Mouse (Mus musculus): ENCODE measurements at regions not wholly inside any gene's neighbourhood (a gene's known extent, or its start where the extent isn't known, plus 50 kb on each side); places are given as distances from the start of the nearest gene placed in this dataset.

- ATAC-seq = peak; percentile 71
Observed at GRCm38 (mm10) chr1:55807028-55807427, 401.3 kb downstream of the Plcl1 start.

DNA sequence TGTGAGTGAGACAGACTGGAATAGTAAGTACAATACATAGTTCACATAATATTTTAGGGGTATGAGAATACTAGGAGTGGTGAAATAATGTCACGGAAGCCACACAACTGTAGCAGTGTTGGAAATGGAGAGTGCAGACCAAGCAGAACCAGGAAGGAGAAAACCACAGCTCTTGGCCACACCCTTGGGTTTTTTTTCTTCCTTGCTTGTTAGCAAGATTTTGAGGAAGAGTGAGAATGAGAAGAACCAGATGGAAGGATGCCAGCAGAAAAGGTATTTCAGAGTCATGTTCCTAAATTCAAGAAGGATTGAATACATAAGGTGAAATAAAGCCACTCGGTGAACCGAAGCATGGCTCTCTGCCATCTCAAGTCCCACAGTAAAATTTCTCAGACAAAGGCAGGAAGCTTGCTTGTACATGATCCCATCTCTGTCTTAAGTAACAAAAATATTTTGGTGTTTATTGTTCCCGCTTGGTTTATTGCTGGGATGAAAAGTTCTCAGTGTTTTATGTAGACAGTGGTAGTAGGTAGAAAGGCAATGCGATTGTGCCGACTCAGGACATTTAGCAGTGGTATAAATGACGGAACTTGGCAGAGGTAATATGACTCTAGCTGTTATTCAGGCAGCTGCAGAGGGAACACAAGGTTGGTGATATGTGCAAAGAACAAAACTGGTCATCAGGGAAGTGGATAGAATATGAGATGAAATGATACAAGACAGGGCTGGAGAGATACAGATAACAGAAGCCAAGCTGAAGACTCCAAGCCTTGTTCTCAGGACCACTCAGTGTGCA is 403.2 kb downstream of the Plcl1 start:
- ATAC-seq = no peak

- peak; percentile 75 for ATAC-seq
Observed at GRCm38 (mm10) chr1:55812486-55812885, 406.8 kb downstream of the Plcl1 start.

DNA sequence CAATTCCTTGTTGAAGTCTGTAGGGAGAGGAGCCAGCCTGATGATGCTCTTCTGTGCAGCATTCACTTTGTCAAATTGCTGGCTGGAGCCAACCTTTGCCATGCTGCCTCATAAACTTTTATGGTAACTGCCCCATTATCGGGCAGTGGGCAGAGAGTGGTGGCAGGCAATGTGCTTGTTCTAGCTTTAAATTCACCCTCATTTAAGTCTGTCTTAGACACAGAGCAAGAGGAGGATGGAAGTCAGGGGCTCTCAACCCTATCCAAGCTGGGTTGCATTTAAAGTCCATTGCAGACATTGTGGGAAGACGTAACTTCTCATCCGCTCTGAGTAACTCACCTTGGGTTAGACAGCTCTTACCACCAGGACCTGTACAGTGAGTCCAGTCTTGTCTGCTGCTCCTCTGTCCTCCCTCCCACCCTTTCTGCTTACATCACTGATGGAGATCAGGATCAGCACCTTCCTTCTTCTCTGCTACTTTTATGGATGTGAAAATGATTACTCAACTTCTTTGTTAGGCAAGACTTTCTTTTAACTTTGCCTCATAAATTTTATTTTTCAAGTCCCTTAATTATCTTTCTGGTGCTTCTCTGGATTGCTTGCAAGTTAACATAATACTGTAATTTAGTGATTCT is 415.3 kb downstream of the Plcl1 start:
- ATAC-seq = no peak

DNA sequence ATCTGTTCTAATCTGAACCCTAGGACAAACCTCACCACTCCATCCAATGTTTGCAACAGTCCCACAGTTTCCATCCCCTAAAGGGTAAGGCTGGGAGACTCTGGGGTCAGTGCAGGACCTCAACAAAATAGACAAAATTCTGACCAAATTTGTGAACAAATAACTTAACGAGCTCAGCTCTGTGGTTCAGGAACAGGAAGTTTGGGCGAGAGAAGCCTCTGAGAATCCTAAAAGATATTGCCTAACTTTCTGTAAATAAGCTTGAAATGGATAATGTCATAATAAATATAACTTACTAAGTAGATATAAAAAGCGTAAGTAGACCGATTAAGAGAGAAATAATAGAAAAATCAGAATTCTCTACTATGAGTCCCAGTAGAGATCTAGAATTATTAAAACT is 416.9 kb downstream of the Plcl1 start:
- no peak for ATAC-seq

DNA sequence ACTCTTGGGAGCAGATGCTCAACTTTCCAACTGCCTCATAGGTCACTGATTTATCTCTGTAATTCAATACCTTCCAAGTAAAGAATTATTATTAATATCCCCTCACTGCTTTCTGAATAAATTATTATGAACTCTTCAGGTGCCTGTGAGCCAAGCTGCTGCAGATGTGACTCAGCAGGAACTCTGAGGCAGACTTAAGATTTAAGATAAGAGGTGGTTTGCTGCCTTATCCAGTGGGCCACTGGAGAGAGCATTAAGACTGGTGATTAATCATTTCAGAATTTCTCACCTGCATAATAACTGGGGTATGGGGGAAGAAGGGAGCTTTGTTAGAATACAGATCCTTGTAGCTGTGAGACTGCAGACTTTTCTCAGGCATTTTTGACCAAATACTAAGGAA is 421.5 kb downstream of the Plcl1 start:
- ATAC-seq = no peak

- no peak for ATAC-seq
Observed at GRCm38 (mm10) chr1:55835281-55835680, 429.6 kb downstream of the Plcl1 start.

DNA sequence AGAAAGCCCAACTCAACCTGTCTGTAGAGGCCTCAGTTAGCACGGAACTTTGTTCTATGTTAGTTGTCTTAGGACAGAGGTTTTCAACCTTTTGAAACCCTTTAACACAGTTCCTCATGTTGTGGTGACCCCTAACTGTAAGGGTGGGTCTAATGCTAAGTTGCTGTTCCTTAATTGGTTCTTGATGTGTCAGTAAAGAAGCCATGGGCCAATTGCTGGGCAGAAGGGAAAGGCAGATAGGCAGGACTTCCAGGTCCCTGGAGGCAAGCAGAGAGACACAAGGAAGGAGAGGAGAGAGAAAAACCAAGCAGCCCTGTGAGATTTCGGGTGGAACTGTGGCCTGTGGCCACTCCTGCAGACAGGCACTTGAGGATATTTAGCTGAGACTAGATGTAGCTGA is 431.0 kb downstream of the Plcl1 start:
- no peak for ATAC-seq

DNA sequence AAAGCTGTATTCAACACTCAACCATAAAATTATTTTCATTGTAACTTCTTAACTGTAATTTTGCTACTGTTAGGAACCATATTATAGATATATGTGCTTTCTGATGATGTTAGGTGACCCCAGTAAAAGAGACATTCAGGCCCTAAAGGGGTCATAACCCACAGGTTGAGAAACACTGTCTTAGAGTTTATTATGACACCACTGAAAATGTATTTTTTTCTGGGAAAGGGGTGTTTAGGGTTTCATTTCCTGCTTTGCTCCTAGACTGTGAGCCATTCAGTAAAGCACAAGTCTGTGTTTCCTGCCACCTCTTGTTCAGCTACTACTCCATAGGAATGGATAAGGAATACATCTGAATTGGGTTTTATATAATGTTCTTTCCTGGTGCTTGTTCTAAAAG is 431.6 kb downstream of the Plcl1 start:
- no peak for ATAC-seq

- peak; percentile 52 for ATAC-seq
Observed at GRCm38 (mm10) chr1:55838168-55838567, 432.4 kb downstream of the Plcl1 start.

GRCm38 (mm10) chr1:55848806-55849205 is 443.1 kb downstream of the Plcl1 start:
- no peak for ATAC-seq

DNA sequence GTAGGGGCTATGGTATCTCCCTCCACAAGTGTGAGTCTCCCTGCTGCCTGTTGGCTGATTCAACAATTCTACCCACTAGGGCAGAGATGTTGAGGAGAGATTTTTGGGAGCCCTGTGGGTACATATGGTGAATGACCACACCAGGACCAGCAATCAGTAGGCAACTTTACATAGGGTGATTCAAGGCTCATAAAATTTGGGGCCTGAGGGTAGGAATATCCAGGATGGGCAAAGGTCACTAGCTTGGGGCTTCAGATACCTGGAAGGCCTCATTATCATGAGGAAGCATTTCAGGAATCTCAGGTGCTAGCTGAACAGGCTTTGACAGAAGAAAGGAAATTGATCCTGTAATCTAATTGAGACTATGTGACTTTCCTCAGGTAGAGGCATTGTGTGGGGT is 446.6 kb downstream of the Plcl1 start:
- no peak for ATAC-seq

DNA sequence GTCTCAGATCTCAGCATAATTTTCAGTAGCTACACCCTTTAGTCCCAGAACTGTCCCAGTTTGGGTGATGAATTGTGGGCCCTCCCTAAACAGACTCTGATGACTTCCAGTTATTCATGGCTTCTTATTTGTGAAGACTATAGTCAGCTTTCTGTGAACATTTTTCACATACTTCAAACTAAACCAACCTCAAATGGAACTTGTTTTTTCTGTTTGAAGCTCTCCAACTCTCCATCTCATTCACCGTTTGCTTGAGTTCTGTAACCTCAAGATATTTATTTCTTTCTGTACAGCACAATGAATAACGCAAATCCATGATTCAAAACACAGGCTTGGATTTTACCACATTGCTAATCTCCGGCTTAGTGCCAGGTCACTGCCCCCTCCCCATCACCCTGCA is 453.4 kb downstream of the Plcl1 start:
- no peak for ATAC-seq

GRCm38 (mm10) chr1:55863113-55863512 is 457.4 kb downstream of the Plcl1 start:
- ATAC-seq = no peak

DNA sequence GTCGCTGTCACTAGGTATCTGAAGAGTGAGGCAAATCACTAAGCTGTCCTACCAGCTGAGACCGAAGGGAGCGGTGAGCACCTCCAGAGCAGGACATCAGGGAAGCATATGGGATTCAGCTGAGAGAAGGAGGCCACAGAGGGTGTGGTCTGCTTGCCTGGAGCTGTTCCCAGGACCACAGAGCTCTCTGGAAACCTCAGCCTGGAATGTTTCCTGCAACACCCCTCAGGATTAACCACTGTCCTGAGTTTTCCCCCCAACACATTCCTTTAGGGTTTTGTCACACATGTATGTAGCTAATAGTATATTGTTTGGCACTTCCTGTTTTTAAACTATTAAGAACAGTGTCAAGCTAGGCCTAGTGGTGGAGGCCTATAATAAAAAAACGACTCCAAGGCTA is 459.6 kb downstream of the Plcl1 start:
- no peak for ATAC-seq

- ATAC-seq = no peak
Observed at GRCm38 (mm10) chr1:55866677-55867076, 461.0 kb downstream of the Plcl1 start.

- ATAC-seq = no peak
Observed at GRCm38 (mm10) chr1:55873583-55873982, 467.9 kb downstream of the Plcl1 start.

- peak; percentile 86 for ATAC-seq
Observed at GRCm38 (mm10) chr1:55874143-55874867, 468.6 kb downstream of the Plcl1 start.

DNA sequence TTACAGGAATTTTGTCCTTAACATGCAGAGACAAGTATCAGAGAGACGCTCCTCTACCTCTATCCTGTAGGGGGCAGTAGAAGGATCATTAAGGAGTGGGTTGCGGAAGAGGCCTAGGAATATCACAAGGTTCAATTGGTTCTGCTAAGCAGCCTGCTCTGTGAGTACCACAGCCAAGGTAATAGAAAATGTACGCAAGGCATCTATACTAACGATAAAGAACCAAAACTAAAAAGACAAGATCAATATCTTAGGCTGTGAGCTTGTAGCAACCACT is 469.1 kb downstream of the Plcl1 start:
- no peak for ATAC-seq

DNA sequence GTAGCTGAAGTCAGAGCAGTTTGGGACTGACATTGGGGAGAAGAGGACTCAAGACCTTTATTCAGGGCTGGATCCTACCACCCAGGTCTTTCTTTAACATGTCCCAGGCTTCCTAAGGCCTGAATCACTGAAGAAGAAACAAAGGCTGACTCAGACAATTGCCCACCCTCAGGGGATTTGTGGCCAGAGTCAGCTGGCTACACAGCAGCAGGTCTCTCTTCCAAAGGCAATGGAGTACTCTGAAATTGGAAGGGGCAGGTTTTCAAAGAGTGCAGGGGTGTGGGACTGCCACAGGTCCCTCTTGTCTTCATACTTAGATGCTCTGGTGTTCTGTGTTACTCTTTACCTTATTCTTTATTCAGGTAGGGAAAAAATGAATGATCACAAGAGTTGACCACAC is 478.9 kb downstream of the Plcl1 start:
- ATAC-seq = no peak

GRCm38 (mm10) chr1:55886383-55887070 is 480.8 kb downstream of the Plcl1 start:
- no peak for ATAC-seq

GRCm38 (mm10) chr1:55887386-55887785 is 481.7 kb downstream of the Plcl1 start:
- ATAC-seq = no peak

- no peak for ATAC-seq
Observed at GRCm38 (mm10) chr1:55888711-55889366, 483.1 kb downstream of the Plcl1 start.

Measured in inflammation-experienced regulatory T-cells, adult 6 months (primary cell).